In the genomic region with DNA sequence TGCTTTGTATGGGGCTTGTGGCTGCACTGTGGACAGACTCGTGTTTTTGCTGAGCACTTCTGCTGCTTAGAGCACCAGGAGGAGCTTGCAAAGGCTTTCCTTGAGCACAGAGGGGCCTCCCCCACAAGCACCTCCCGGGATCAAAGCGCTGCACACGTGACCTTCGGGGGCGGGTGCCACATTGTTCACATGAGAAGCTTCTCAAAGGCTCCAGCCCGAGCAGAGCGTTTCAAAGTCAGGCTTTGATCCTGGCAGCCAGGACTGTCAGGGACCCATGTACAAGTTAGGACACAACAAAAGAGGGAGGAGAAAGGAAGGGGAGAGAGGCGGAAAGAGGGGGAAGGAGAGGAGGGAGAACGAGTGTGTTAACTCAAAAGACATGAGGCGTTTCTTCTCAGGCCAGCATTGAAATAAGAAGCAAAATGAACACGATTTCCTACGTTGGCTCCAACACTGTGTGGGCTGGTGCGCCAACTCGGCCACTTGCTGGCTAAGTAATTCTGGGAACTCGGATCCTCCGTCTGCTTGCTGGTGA, we compare ENCODE assay signal across 8 mouse cellular contexts. TPM values are rescaled to one million over a fixed set of nuclear protein-coding genes. Genes with fewer than 3 reads are reported as not detected.
DNase-seq lines count a peak whose midpoint lies in the region; ATAC-seq and TF ChIP-seq lines count a peak whose summit lies in the region.
"Had no signal": no experiment of that assay in that cellular context is flagged by ENCODE, and none has a peak within 500 bp of the region (broad histone marks: within the 10 kb centered on the region; RNA-seq: fewer than 3 reads in every experiment).

No protein-coding gene starts in this region.

- peak overlapping the region; percentile 41 for H3K4me2 ChIP-seq in midbrain, embryonic 16.5 days (ENCODE audit: low read length)
- H3K4me2 ChIP-seq in stomach, postnatal 0 days (replicated peaks; ENCODE audit: low read depth) = peak overlapping the region; percentile 46

- TF ChIP-seq POLR2A in cortical plate, adult 2 months (IDR thresholded peaks at IDR 0.05; ENCODE audit: extremely low read depth, insufficient read depth, low read length) = 0 out of 2 replicates have a peak, but pooled peaks have one; percentile 9

- no peak overlapping the region; the same call in 1 of the 2 replicates for H3K27ac ChIP-seq in cortical plate, adult 2 months (ENCODE audit: insufficient read depth, low read length)
- H3K27ac ChIP-seq in limb, embryonic 10.5 days = peak overlapping the region; percentile 86
- peak overlapping the region; percentile 48 for H3K27ac ChIP-seq in midbrain, embryonic 16.5 days (ENCODE audit: low read length)
- H3K27ac ChIP-seq in stomach, postnatal 0 days (replicated peaks) = peak overlapping the region; percentile 70

- peaks cover 28% of the 10 kb centered on the region; the same call in 1 of the 2 replicates for H3K27me3 ChIP-seq in limb, embryonic 10.5 days (ENCODE audit: low read depth, poor library complexity, severe bottlenecking)
- H3K27me3 ChIP-seq in midbrain, embryonic 16.5 days (ENCODE audit: control insufficient read depth, insufficient read depth, low read depth, low read length) = no peaks in the 10 kb centered on the region; the same call in 1 of the 2 replicates
- H3K27me3 ChIP-seq in stomach, postnatal 0 days (ENCODE audit: control insufficient read depth, insufficient read depth, low read length) = no peaks in the 10 kb centered on the region

- ATAC-seq in midbrain, embryonic 16.5 days = peak; percentile 93
- ATAC-seq in stomach, postnatal 0 days (ENCODE audit: low FRiP score, low TSS enrichment) = peak; percentile 88

- no peaks in the 10 kb centered on the region for H3K36me3 ChIP-seq in limb, embryonic 10.5 days
- H3K36me3 ChIP-seq in midbrain, embryonic 16.5 days (ENCODE audit: control insufficient read depth, insufficient read depth, low read length) = no peaks in the 10 kb centered on the region
- H3K36me3 ChIP-seq in stomach, postnatal 0 days (ENCODE audit: control insufficient read depth, insufficient read depth, low read length) = no peaks in the 10 kb centered on the region

- DNase-seq in adrenal gland, adult (ENCODE audit: inconsistent age in 2 of 2, low spot score in 1 of 2) = peak; percentile 89 to 95
- DNase-seq in heart, adult 18-20 months = peak; percentile 46 to 58
- DNase-seq in kidney, adult 8-10 months = peak; percentile 3
- DNase-seq in limb, embryonic 10.5 days (ENCODE audit: low spot score) = peak; percentile 91
- DNase-seq in stomach, postnatal 0 days (ENCODE audit: low spot score) = peak; percentile 87

- H3K4me1 ChIP-seq in cortical plate, adult 2 months (ENCODE audit: control insufficient read depth, insufficient read depth, low read length) = peaks cover 4% of the 10 kb centered on the region
- H3K4me1 ChIP-seq in limb, embryonic 10.5 days = peaks cover 31% of the 10 kb centered on the region
- H3K4me1 ChIP-seq in midbrain, embryonic 16.5 days (ENCODE audit: control insufficient read depth, insufficient read depth, low read length) = peaks cover 10% of the 10 kb centered on the region; the same call in 1 of the 2 replicates
- H3K4me1 ChIP-seq in stomach, postnatal 0 days (replicated peaks; ENCODE audit: control insufficient read depth, insufficient read depth) = peaks cover 2% of the 10 kb centered on the region; the same call in 1 of the 2 replicates
- H3K4me1 ChIP-seq: megakaryocyte, embryonic 14.5 days had no signal

- 2% methylated on average over 17 of the region's 17 CpGs for WGBS in limb, embryonic 10.5 days
- WGBS in midbrain, embryonic 16.5 days = under 1% methylated on average over 17 of the region's 17 CpGs
- 2% methylated on average over 17 of the region's 17 CpGs for WGBS in stomach, postnatal 0 days

- H3K4me3 ChIP-seq in cortical plate, adult 2 months (ENCODE audit: insufficient read depth, low read length) = no peak overlapping the region
- H3K4me3 ChIP-seq in limb, embryonic 10.5 days = peak overlapping the region; percentile 37
- peak overlapping the region; percentile 13 for H3K4me3 ChIP-seq in midbrain, embryonic 16.5 days (ENCODE audit: low read depth, low read length)
- H3K4me3 ChIP-seq in stomach, postnatal 0 days (ENCODE audit: low read depth, low read length) = peak overlapping the region; percentile 10; the same call in 1 of the 2 replicates
- H3K4me3 ChIP-seq: megakaryocyte, embryonic 14.5 days had no signal

- no peak overlapping the region for H3K9ac ChIP-seq in midbrain, embryonic 16.5 days (ENCODE audit: low read depth, low read length)
- 0 out of 2 replicates have a peak overlapping the region, but pooled peaks have one; percentile 14 for H3K9ac ChIP-seq in stomach, postnatal 0 days (ENCODE audit: low read length)

- TF ChIP-seq EP300 in stomach, postnatal 0 days (optimal IDR thresholded peaks at IDR 0.05) = no peak

- H3K9me3 ChIP-seq in limb, embryonic 10.5 days (replicated peaks) = no peaks in the 10 kb centered on the region
- no peaks in the 10 kb centered on the region for H3K9me3 ChIP-seq in midbrain, embryonic 16.5 days (replicated peaks; ENCODE audit: control insufficient read depth, low read length, poor library complexity, severe bottlenecking)
- H3K9me3 ChIP-seq in stomach, postnatal 0 days (ENCODE audit: control insufficient read depth, low read length) = no peaks in the 10 kb centered on the region
- H3K9me3 ChIP-seq: megakaryocyte, embryonic 14.5 days had no signal

- TF ChIP-seq CTCF in cortical plate, adult 2 months (IDR thresholded peaks at IDR 0.05; ENCODE audit: extremely low read depth, insufficient read depth, low read length) = no peak
- no peak for TF ChIP-seq CTCF in stomach, postnatal 0 days (IDR thresholded peaks at IDR 0.05; ENCODE audit: low read depth)

RNA-seq across cellular contexts. Expression of a gene that starts 33.8 kb away (rescaled TPM):
- 56.8 and 59.1 TPM in 2 replicates for polyA plus RNA-seq in cortical plate, adult 2 months (2012; rRNA removed)
- 1 to 10 TPM; 2.8 to 3.2 TPM for total RNA-seq in heart, adult 18-20 months (2021)
- 26.7 and 30.9 TPM in 2 replicates for polyA plus RNA-seq in limb, embryonic 10.5 days (2016; fragmentation: Nextera tagmentation; extraction: Ambion mirVana)
- polyA plus RNA-seq in midbrain, embryonic 16.5 days (2015; fragmentation: Nextera tagmentation; extraction: Ambion mirVana) = 36.5 and 41.7 TPM in 2 replicates
- polyA plus RNA-seq in stomach, postnatal 0 days (2015; fragmentation: Nextera tagmentation; extraction: Ambion mirVana) = 27.8 and 28.2 TPM in 2 replicates

Comparison
In these comparisons a context has a peak if more than half of its experiments do, and no peak if none do; other contexts are left out.
1. DNase-seq: peak in every context shown above with its lines; median percentile 92 in adrenal gland, adult; 91 in limb, embryonic 10.5 days; 87 in stomach, postnatal 0 days; 52 in heart, adult 18-20 months; 3 in kidney, adult 8-10 months.